In genomic region chr4:133127079-133127478, GRCm38 (mm10) we compare ENCODE assay signal across 24 mouse cellular contexts. TPM values are rescaled to one million over a fixed set of nuclear protein-coding genes. Genes with fewer than 3 reads are reported as not detected.
DNase-seq lines count a peak whose midpoint lies in the region; ATAC-seq and TF ChIP-seq lines count a peak whose summit lies in the region.
"Had no signal": no experiment of that assay in that cellular context is flagged by ENCODE, and none has a peak within 500 bp of the region (broad histone marks: within the 10 kb centered on the region; RNA-seq: fewer than 3 reads in every experiment).

No protein-coding gene starts in this region.

- H3K9ac ChIP-seq in kidney, embryonic 15.5 days = no peak overlapping the region
- no peak overlapping the region for H3K9ac ChIP-seq in stomach, embryonic 16.5 days (ENCODE audit: low read length)
- H3K9ac ChIP-seq in stomach, postnatal 0 days (ENCODE audit: low read length) = no peak overlapping the region
- H3K9ac ChIP-seq: forebrain, embryonic 13.5 days; hindbrain, embryonic 13.5 days had no signal

- H3K4me3 ChIP-seq in kidney, embryonic 15.5 days (replicated peaks) = no peak overlapping the region
- no peak overlapping the region for H3K4me3 ChIP-seq in stomach, embryonic 16.5 days (replicated peaks; ENCODE audit: low read length)
- no peak overlapping the region for H3K4me3 ChIP-seq in stomach, postnatal 0 days (ENCODE audit: low read depth, low read length)
- no peak overlapping the region for H3K4me3 ChIP-seq in small intestine, adult 2 months (ENCODE audit: low read depth, low read length)
- H3K4me3 ChIP-seq: forebrain, embryonic 10.5 days; forebrain, embryonic 13.5 days; heart, adult 2 months; heart, embryonic 10.5 days; hindbrain, embryonic 10.5 days; hindbrain, embryonic 13.5 days had no signal

- H3K4me1 ChIP-seq in kidney, embryonic 15.5 days = peaks cover 34% of the 10 kb centered on the region
- H3K4me1 ChIP-seq in stomach, embryonic 16.5 days (ENCODE audit: control insufficient read depth, insufficient read depth, low read length) = peaks cover 11% of the 10 kb centered on the region
- H3K4me1 ChIP-seq in stomach, postnatal 0 days (replicated peaks; ENCODE audit: control insufficient read depth, insufficient read depth) = 0 out of 2 replicates have a peak, but pooled peaks cover 2% of the 10 kb centered on the region
- peaks cover 11% of the 10 kb centered on the region; the same call in 1 of the 2 replicates for H3K4me1 ChIP-seq in small intestine, adult 2 months (ENCODE audit: control insufficient read depth, insufficient read depth, insufficient read length, low read length)

- no peak for TF ChIP-seq EP300 in stomach, postnatal 0 days (optimal IDR thresholded peaks at IDR 0.05)

- TF ChIP-seq POLR2A in small intestine, adult 2 months (IDR thresholded peaks at IDR 0.05; ENCODE audit: low read depth, low read length) = no peak

- TF ChIP-seq CTCF in stomach, postnatal 0 days (IDR thresholded peaks at IDR 0.05; ENCODE audit: low read depth) = no peak
- no peak for TF ChIP-seq CTCF in small intestine, adult 2 months (IDR thresholded peaks at IDR 0.05; ENCODE audit: extremely low read depth, insufficient read length, insufficient replicate concordance, low read depth, low read length)

- H3K9me3 ChIP-seq in kidney, embryonic 15.5 days (replicated peaks) = 0 out of 2 replicates have a peak, but pooled peaks cover 5% of the 10 kb centered on the region
- H3K9me3 ChIP-seq in stomach, embryonic 16.5 days (replicated peaks; ENCODE audit: control insufficient read depth, low read length) = no peaks in the 10 kb centered on the region
- H3K9me3 ChIP-seq in stomach, postnatal 0 days (ENCODE audit: control insufficient read depth, low read length) = no peaks in the 10 kb centered on the region
- H3K9me3 ChIP-seq: hindbrain, embryonic 13.5 days had no signal

- H3K27ac ChIP-seq in kidney, embryonic 15.5 days = peak overlapping the region; percentile 64; the same call in 1 of the 2 replicates
- 0 out of 2 replicates have a peak overlapping the region, but pooled peaks have one; percentile 26 for H3K27ac ChIP-seq in stomach, embryonic 16.5 days (ENCODE audit: low read length)
- no peak overlapping the region for H3K27ac ChIP-seq in stomach, postnatal 0 days (replicated peaks)
- H3K27ac ChIP-seq in small intestine, adult 2 months (ENCODE audit: insufficient read depth, low read depth, low read length) = peak overlapping the region; percentile 32
- H3K27ac ChIP-seq: forebrain, embryonic 10.5 days; forebrain, embryonic 13.5 days; heart, adult 2 months; heart, embryonic 10.5 days; hindbrain, embryonic 10.5 days; hindbrain, embryonic 13.5 days had no signal

- whole genome bisulfite sequencing in kidney, embryonic 15.5 days = 73% methylated on average over 3 of the region's 3 CpGs
- WGBS in stomach, embryonic 16.5 days = 59% methylated on average over 3 of the region's 3 CpGs
- 62% methylated on average over 3 of the region's 3 CpGs for WGBS in stomach, postnatal 0 days
- 27% methylated on average over 3 of the region's 3 CpGs for WGBS in small intestine, adult 2 months

- H3K36me3 ChIP-seq in kidney, embryonic 15.5 days = no peaks in the 10 kb centered on the region
- H3K36me3 ChIP-seq in stomach, embryonic 16.5 days (ENCODE audit: control insufficient read depth, insufficient read depth, low read length) = no peaks in the 10 kb centered on the region
- no peaks in the 10 kb centered on the region for H3K36me3 ChIP-seq in stomach, postnatal 0 days (ENCODE audit: control insufficient read depth, insufficient read depth, low read length)
- H3K36me3 ChIP-seq in small intestine, adult 2 months (ENCODE audit: control insufficient read depth, insufficient read depth, low read length) = no peaks in the 10 kb centered on the region
- H3K36me3 ChIP-seq: forebrain, embryonic 10.5 days; heart, embryonic 10.5 days; hindbrain, embryonic 10.5 days; hindbrain, embryonic 13.5 days had no signal

- no peaks in the 10 kb centered on the region for H3K27me3 ChIP-seq in kidney, embryonic 15.5 days
- no peaks in the 10 kb centered on the region for H3K27me3 ChIP-seq in stomach, embryonic 16.5 days (ENCODE audit: control insufficient read depth, insufficient read depth, low read length)
- no peaks in the 10 kb centered on the region for H3K27me3 ChIP-seq in stomach, postnatal 0 days (ENCODE audit: control insufficient read depth, insufficient read depth, low read length)
- H3K27me3 ChIP-seq in small intestine, adult 2 months (ENCODE audit: control insufficient read depth, insufficient read depth, low read length) = no peaks in the 10 kb centered on the region
- H3K27me3 ChIP-seq: forebrain, embryonic 13.5 days; hindbrain, embryonic 13.5 days; Patski had no signal

- no peak for DNase-seq in kidney, adult 18-20 months
- DNase-seq in stomach, postnatal 0 days (ENCODE audit: low spot score) = no peak
- DNase-seq in right cerebral cortex, postnatal 25 days = no peak
- DNase-seq: adrenal gland, postnatal 10 days; adrenal gland, postnatal 36 days; cerebellum, adult 18-20 months; cerebellum, adult 9-10 months; cerebellum, postnatal 14 days; gastrocnemius, postnatal 10 days; gastrocnemius, postnatal 36 days; heart, adult 2 months; heart, postnatal 36 days had no signal

- ATAC-seq in kidney, embryonic 15.5 days (replicated peaks; ENCODE audit: low FRiP score) = no peak
- ATAC-seq in stomach, embryonic 16.5 days (ENCODE audit: insufficient read depth, low FRiP score) = no peak
- ATAC-seq in stomach, postnatal 0 days (ENCODE audit: low FRiP score, low TSS enrichment) = no peak
- ATAC-seq: CD4-positive, CD25-positive, alpha-beta regulatory T cell, adult 4 months; forebrain, embryonic 13.5 days; forebrain, embryonic 16.5 days; hindbrain, embryonic 16.5 days; Patski had no signal

- H3K4me2 ChIP-seq in kidney, embryonic 15.5 days = no peak overlapping the region
- no peak overlapping the region for H3K4me2 ChIP-seq in stomach, embryonic 16.5 days (ENCODE audit: low read depth, low read length)
- no peak overlapping the region for H3K4me2 ChIP-seq in stomach, postnatal 0 days (replicated peaks; ENCODE audit: low read depth)
- H3K4me2 ChIP-seq: forebrain, embryonic 13.5 days; hindbrain, embryonic 13.5 days had no signal

RNA-seq across cellular contexts. Expression of gene Wasf2, which starts 3.2 kb away (rescaled TPM):
- 107 and 109 TPM in 2 replicates for polyA plus RNA-seq in kidney, embryonic 15.5 days (2015; fragmentation: Nextera tagmentation; extraction: Ambion mirVana)
- polyA plus RNA-seq in stomach, embryonic 16.5 days (2015; fragmentation: Nextera tagmentation; extraction: Ambion mirVana) = 84.3 and 98.6 TPM in 2 replicates
- polyA plus RNA-seq in stomach, postnatal 0 days (2015; fragmentation: Nextera tagmentation; extraction: Ambion mirVana) = 71.4 and 84.2 TPM in 2 replicates
- 37.6 and 97.6 TPM in 2 replicates for polyA plus RNA-seq in small intestine, adult 2 months (2012; rRNA removed)
